Mouse (Mus musculus) embryonic facial prominence, embryonic 14.5 days (tissue): Measurements from ENCODE around the gene Utp6. TPM values are rescaled to one million over a fixed set of nuclear protein-coding genes. Genes with fewer than 3 reads are reported as not detected.

Experiments
- polyA plus RNA-seq: library from polyadenylated mRNA; unstranded; fragments of >200 nt; fragmentation: Nextera tagmentation; extraction: Ambion mirVana; gene quantifications from 2 replicates; pipeline ENCODE4 v1.2.1, GENCODE M21; 2014

Utp6 gene
- polyA plus RNA-seq, 1 experiment from 2014 or later = 46.9 TPM

Other genes with a start within 250 kb of the Utp6 start
- gene Suz12, start 30.7 kb upstream of the Utp6 start, polyA plus RNA-seq = 19.0 and 20.6 TPM in 2 replicates
- 39.5 and 40.9 TPM in 2 replicates for gene Crlf3, start 118.6 kb upstream of the Utp6 start, polyA plus RNA-seq
- 9.4 and 11.2 TPM in 2 replicates for gene Atad5, start 127.0 kb upstream of the Utp6 start, polyA plus RNA-seq
- 21.6 and 23.9 TPM in 2 replicates for gene Tefm, start 179.8 kb upstream of the Utp6 start, polyA plus RNA-seq
- gene Adap2, start 191.7 kb upstream of the Utp6 start, polyA plus RNA-seq = 2.2 and 2.7 TPM in 2 replicates
- gene Rnf135, start 221.5 kb upstream of the Utp6 start, polyA plus RNA-seq = 6.7 and 8.3 TPM in 2 replicates
- gene Rhot1, start 246.6 kb upstream of the Utp6 start, polyA plus RNA-seq = 58.8 and 60.9 TPM in 2 replicates